Mouse (Mus musculus) cerebellum, postnatal 4 days (tissue): ENCODE data around the gene Mtf1.

Experiments used
- DNase-seq, 2 experiments: peaks; one replicate each; pipeline ENCODE4 v3.0.0; 2022; ENCODE audit warnings: low spot score in 2 of 2, mixed read lengths in 1 of 2

Gene Mtf1

GRCm38 (mm10) chr4:124802309-124803260 lies 681 bp downstream of the Mtf1 start:
- peak; percentile 84 to 92 for DNase-seq

- DNase-seq, result no peak
These were observed 1.5 kb downstream of the Mtf1 start for GRCm38 (mm10) chr4:124803406-124803805.

- no peak for DNase-seq
These were observed 6.6 kb downstream of the Mtf1 start for GRCm38 (mm10) chr4:124808511-124808910.

GRCm38 (mm10) chr4:124809136-124809883 lies 7.4 kb downstream of the Mtf1 start:
- DNase-seq, result no peak

GRCm38 (mm10) chr4:124810056-124810455 lies 8.2 kb downstream of the Mtf1 start:
- no peak for DNase-seq

- peak in 1 of 2 experiments; percentile 10 for DNase-seq
These were observed 9.6 kb downstream of the Mtf1 start for GRCm38 (mm10) chr4:124811347-124811975.

- no peak for DNase-seq
These were observed 14.0 kb downstream of the Mtf1 start for GRCm38 (mm10) chr4:124815901-124816300.

- no peak for DNase-seq
These were observed 15.9 kb downstream of the Mtf1 start for GRCm38 (mm10) chr4:124817803-124818202.

- no peak for DNase-seq
These were observed 16.9 kb downstream of the Mtf1 start for GRCm38 (mm10) chr4:124818832-124819231.

- no peak for DNase-seq
These were observed 23.1 kb downstream of the Mtf1 start for GRCm38 (mm10) chr4:124824967-124825366.

GRCm38 (mm10) chr4:124825371-124825965 lies 23.6 kb downstream of the Mtf1 start:
- DNase-seq, result no peak

GRCm38 (mm10) chr4:124829671-124830070 lies 27.8 kb downstream of the Mtf1 start:
- DNase-seq, result no peak

- no peak for DNase-seq
These were observed 30.9 kb downstream of the Mtf1 start for GRCm38 (mm10) chr4:124832796-124833195.

GRCm38 (mm10) chr4:124838035-124838700 lies 36.3 kb downstream of the Mtf1 start:
- DNase-seq, result peak in 1 of 2 experiments; percentile 59

- no peak for DNase-seq
These were observed 39.1 kb downstream of the Mtf1 start for GRCm38 (mm10) chr4:124840998-124841397.

GRCm38 (mm10) chr4:124843493-124843892 lies 41.6 kb downstream of the Mtf1 start:
- DNase-seq, result peak in 1 of 2 experiments; percentile 48

GRCm38 (mm10) chr4:124847573-124847972 lies 45.7 kb downstream of the Mtf1 start:
- DNase-seq, result peak; percentile 81 to 91

- DNase-seq, result peak; percentile 41 to 82
These were observed 47.8 kb downstream of the Mtf1 start for GRCm38 (mm10) chr4:124849631-124850260.

GRCm38 (mm10) chr4:124850261-124850913 lies 48.5 kb downstream of the Mtf1 start, which contains the start of gene Yrdc:
Gene Yrdc (plus strand): TSS chr4:124850679.
- peak; percentile 85 to 96 for DNase-seq
